27 mouse cellular contexts compared by ENCODE assay signal in the genomic region with DNA sequence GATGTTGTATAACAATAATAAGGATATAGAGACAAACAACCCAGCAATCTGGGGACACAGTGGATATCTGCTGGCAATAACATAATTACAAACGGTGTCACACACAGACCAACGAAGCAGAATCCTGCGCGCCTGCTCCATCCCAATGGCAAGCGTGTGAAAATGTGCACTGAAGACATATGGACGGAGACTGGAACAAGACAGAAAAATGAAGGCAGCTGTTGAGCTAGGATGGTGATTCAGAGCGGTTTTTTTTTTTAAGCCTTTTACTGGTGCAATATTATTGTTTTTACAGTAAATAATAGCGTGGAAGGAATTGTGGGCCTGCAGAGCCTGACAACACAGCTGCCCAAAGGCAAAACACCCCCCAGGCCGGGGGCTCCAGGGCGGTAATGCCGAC. TPM values are rescaled to one million over a fixed set of nuclear protein-coding genes. Genes with fewer than 3 reads are reported as not detected.
DNase-seq lines count a peak whose midpoint lies in the region; ATAC-seq lines count a peak whose summit lies in the region.
"Had no signal": no experiment of that assay in that cellular context is flagged by ENCODE, and none has a peak within 500 bp of the region (broad histone marks: within the 10 kb centered on the region; RNA-seq: fewer than 3 reads in every experiment).

No protein-coding gene starts in this region.

- no peaks in the 10 kb centered on the region for H3K27me3 ChIP-seq in forebrain, embryonic 13.5 days
- H3K27me3 ChIP-seq in forebrain, embryonic 11.5 days (ENCODE audit: control insufficient read depth, insufficient read depth, low read length): no peaks in the 10 kb centered on the region
- H3K27me3 ChIP-seq in hindbrain, embryonic 15.5 days: no peaks in the 10 kb centered on the region
- H3K27me3 ChIP-seq in hindbrain, embryonic 14.5 days (ENCODE audit: control insufficient read depth, insufficient read depth, low read length): no peaks in the 10 kb centered on the region
- H3K27me3 ChIP-seq in forebrain, embryonic 16.5 days (replicated peaks; ENCODE audit: control insufficient read depth, insufficient read depth, low read length): no peaks in the 10 kb centered on the region
- H3K27me3 ChIP-seq: embryonic facial prominence, embryonic 12.5 days; liver, embryonic 12.5 days; midbrain, embryonic 13.5 days had no signal

- peak overlapping the region; percentile 35; the same call in 1 of the 2 replicates for H3K27ac ChIP-seq in forebrain, embryonic 13.5 days
- no peak overlapping the region for H3K27ac ChIP-seq in forebrain, embryonic 11.5 days (ENCODE audit: low read depth, low read length)
- H3K27ac ChIP-seq in hindbrain, embryonic 15.5 days (replicated peaks): 0 out of 2 replicates have a peak overlapping the region, but pooled peaks have one; percentile 3
- H3K27ac ChIP-seq in hindbrain, embryonic 14.5 days: no peak overlapping the region
- H3K27ac ChIP-seq in forebrain, embryonic 16.5 days (ENCODE audit: low read length): peak overlapping the region; percentile 33
- H3K27ac ChIP-seq: embryonic facial prominence, embryonic 12.5 days; layer of hippocampus, adult 2 months; liver, embryonic 12.5 days; midbrain, embryonic 13.5 days had no signal

- ATAC-seq in forebrain, embryonic 13.5 days: no peak
- no peak for ATAC-seq in forebrain, embryonic 11.5 days (replicated peaks; ENCODE audit: low FRiP score)
- ATAC-seq in hindbrain, embryonic 15.5 days (ENCODE audit: low FRiP score, low read depth): no peak
- ATAC-seq in hindbrain, embryonic 14.5 days (ENCODE audit: low FRiP score): no peak
- no peak for ATAC-seq in forebrain, embryonic 16.5 days
- no peak for ATAC-seq in megakaryocyte, adult 5-6 weeks (ENCODE audit: poor library complexity, severe bottlenecking)
- ATAC-seq: activated CD4-positive, CD25-positive, alpha-beta regulatory T cell, adult 4 months; liver, embryonic 12.5 days; liver, postnatal 0 days; midbrain, embryonic 13.5 days had no signal

- H3K4me3 ChIP-seq in forebrain, embryonic 13.5 days: no peak overlapping the region
- H3K4me3 ChIP-seq in forebrain, embryonic 11.5 days (ENCODE audit: low read depth, low read length): no peak overlapping the region
- no peak overlapping the region for H3K4me3 ChIP-seq in hindbrain, embryonic 15.5 days
- no peak overlapping the region for H3K4me3 ChIP-seq in hindbrain, embryonic 14.5 days (replicated peaks; ENCODE audit: low read length)
- no peak overlapping the region for H3K4me3 ChIP-seq in forebrain, embryonic 16.5 days (replicated peaks; ENCODE audit: low read length)
- H3K4me3 ChIP-seq: embryonic facial prominence, embryonic 12.5 days; layer of hippocampus, adult 2 months; liver, embryonic 12.5 days; midbrain, embryonic 13.5 days had no signal

- no peak overlapping the region for H3K9ac ChIP-seq in forebrain, embryonic 13.5 days
- H3K9ac ChIP-seq in forebrain, embryonic 11.5 days (ENCODE audit: low read length): no peak overlapping the region
- no peak overlapping the region for H3K9ac ChIP-seq in hindbrain, embryonic 15.5 days
- H3K9ac ChIP-seq in hindbrain, embryonic 14.5 days: no peak overlapping the region
- H3K9ac ChIP-seq in forebrain, embryonic 16.5 days (replicated peaks; ENCODE audit: low read depth, low read length): peak overlapping the region; percentile 29
- H3K9ac ChIP-seq: embryonic facial prominence, embryonic 12.5 days; liver, embryonic 12.5 days; liver, postnatal 0 days; midbrain, embryonic 13.5 days had no signal

- DNase-seq in forebrain, embryonic 11.5 days (ENCODE audit: low spot score): no peak
- DNase-seq in hindbrain, embryonic 14.5 days (ENCODE audit: low spot score): no peak
- DNase-seq in left cerebral cortex, postnatal 14 days (ENCODE audit: low spot score in 2 of 2): peak; percentile 27 to 56
- no peak for DNase-seq in left cerebral cortex, adult 11 months (ENCODE audit: low spot score)
- DNase-seq: adrenal gland, adult 2 months; cerebellum, adult 11 months; cerebellum, adult 9-11 months; embryo, embryonic 11 days; gastrocnemius, postnatal 14 days; heart, postnatal 14 days; kidney, adult 18-20 months; kidney, postnatal 36 days; left cerebral cortex, postnatal 4 days; liver, postnatal 0 days; lung, postnatal 4 days; thymus, adult 2 months; thymus, postnatal 36 days had no signal

- H3K4me1 ChIP-seq in forebrain, embryonic 13.5 days: no peaks in the 10 kb centered on the region
- H3K4me1 ChIP-seq in forebrain, embryonic 11.5 days (replicated peaks; ENCODE audit: control insufficient read depth, insufficient read depth, low read length): no peaks in the 10 kb centered on the region
- H3K4me1 ChIP-seq in hindbrain, embryonic 15.5 days (replicated peaks): peaks cover 6% of the 10 kb centered on the region; the same call in 1 of the 2 replicates
- H3K4me1 ChIP-seq in hindbrain, embryonic 14.5 days (replicated peaks; ENCODE audit: control insufficient read depth, insufficient read depth, low read length): no peaks in the 10 kb centered on the region; the same call in 1 of the 2 replicates
- peaks cover 7% of the 10 kb centered on the region for H3K4me1 ChIP-seq in forebrain, embryonic 16.5 days (replicated peaks; ENCODE audit: control insufficient read depth, insufficient read depth, low read length)
- H3K4me1 ChIP-seq: embryonic facial prominence, embryonic 12.5 days; midbrain, embryonic 13.5 days had no signal

- peaks cover 12% of the 10 kb centered on the region for H3K36me3 ChIP-seq in forebrain, embryonic 13.5 days (ENCODE audit: poor library complexity, severe bottlenecking)
- H3K36me3 ChIP-seq in forebrain, embryonic 11.5 days (ENCODE audit: control insufficient read depth, insufficient read depth, low read length): no peaks in the 10 kb centered on the region
- no peaks in the 10 kb centered on the region for H3K36me3 ChIP-seq in hindbrain, embryonic 15.5 days
- no peaks in the 10 kb centered on the region for H3K36me3 ChIP-seq in hindbrain, embryonic 14.5 days (replicated peaks; ENCODE audit: control insufficient read depth, insufficient read depth)
- no peaks in the 10 kb centered on the region for H3K36me3 ChIP-seq in forebrain, embryonic 16.5 days (ENCODE audit: control insufficient read depth, insufficient read depth)
- H3K36me3 ChIP-seq: liver, embryonic 12.5 days; midbrain, embryonic 13.5 days had no signal

- intact Hi-C loops in left cerebral cortex, postnatal 14 days (cut with DNase I): no loop called here

- no peak overlapping the region for H3K4me2 ChIP-seq in forebrain, embryonic 13.5 days
- H3K4me2 ChIP-seq in forebrain, embryonic 11.5 days (ENCODE audit: low read depth, low read length, severe bottlenecking): no peak overlapping the region
- no peak overlapping the region for H3K4me2 ChIP-seq in hindbrain, embryonic 15.5 days
- H3K4me2 ChIP-seq in hindbrain, embryonic 14.5 days (replicated peaks): no peak overlapping the region
- H3K4me2 ChIP-seq in forebrain, embryonic 16.5 days (ENCODE audit: low read length): no peak overlapping the region
- H3K4me2 ChIP-seq: embryonic facial prominence, embryonic 12.5 days; liver, embryonic 12.5 days; midbrain, embryonic 13.5 days had no signal

- H3K9me3 ChIP-seq in forebrain, embryonic 13.5 days (replicated peaks): no peaks in the 10 kb centered on the region
- H3K9me3 ChIP-seq in forebrain, embryonic 11.5 days (ENCODE audit: control insufficient read depth, low read length): no peaks in the 10 kb centered on the region
- no peaks in the 10 kb centered on the region for H3K9me3 ChIP-seq in hindbrain, embryonic 15.5 days
- no peaks in the 10 kb centered on the region for H3K9me3 ChIP-seq in hindbrain, embryonic 14.5 days (ENCODE audit: control insufficient read depth, low read length)
- H3K9me3 ChIP-seq in forebrain, embryonic 16.5 days (ENCODE audit: control insufficient read depth, low read length): no peaks in the 10 kb centered on the region
- H3K9me3 ChIP-seq: embryonic facial prominence, embryonic 12.5 days; liver, embryonic 12.5 days; midbrain, embryonic 13.5 days had no signal

- WGBS in forebrain, embryonic 13.5 days: 81% methylated on average over 11 of the region's 11 CpGs
- 88% methylated on average over 11 of the region's 11 CpGs for WGBS in forebrain, embryonic 11.5 days
- 76% methylated on average over 11 of the region's 11 CpGs for WGBS in hindbrain, embryonic 15.5 days
- WGBS in hindbrain, embryonic 14.5 days: 83% methylated on average over 11 of the region's 11 CpGs
- WGBS in forebrain, embryonic 16.5 days: 60% methylated on average over 11 of the region's 11 CpGs

RNA-seq across cellular contexts. Expression of a gene that starts 25.6 kb away (rescaled TPM):
- polyA plus RNA-seq in forebrain, embryonic 13.5 days (2015; fragmentation: Nextera tagmentation; extraction: Ambion mirVana): 31.1 and 34.7 TPM in 2 replicates
- 40.7 and 44.3 TPM in 2 replicates for polyA plus RNA-seq in forebrain, embryonic 11.5 days (2014; fragmentation: Nextera tagmentation; extraction: Ambion mirVana)
- 22.6 and 23.4 TPM in 2 replicates for polyA plus RNA-seq in hindbrain, embryonic 15.5 days (2015; fragmentation: Nextera tagmentation; extraction: Ambion mirVana)
- polyA plus RNA-seq in hindbrain, embryonic 14.5 days (2014; fragmentation: Nextera tagmentation; extraction: Ambion mirVana): 19.8 and 20.0 TPM in 2 replicates
- 10 to 100 TPM; 63.8 to 64.9 TPM for total RNA-seq in left cerebral cortex, postnatal 14 days (2021)
- polyA plus RNA-seq in forebrain, embryonic 16.5 days (2015; fragmentation: Nextera tagmentation; extraction: Ambion mirVana): 21.5 and 29.7 TPM in 2 replicates
- total RNA-seq in megakaryocyte, adult 5-6 weeks (2015): 2.1 and 2.5 TPM in 2 replicates
- total RNA-seq in megakaryocyte, adult 5-6 weeks (2017): 0.49 and 0.95 TPM in 2 replicates
- total RNA-seq: megakaryocyte-erythroid progenitor cell, adult 5-6 weeks had no signal

RNA-seq across cellular contexts. Expression of a gene that starts 30.8 kb away (rescaled TPM):
- polyA plus RNA-seq in forebrain, embryonic 13.5 days (2015; fragmentation: Nextera tagmentation; extraction: Ambion mirVana): 39.0 and 41.3 TPM in 2 replicates
- polyA plus RNA-seq in forebrain, embryonic 11.5 days (2014; fragmentation: Nextera tagmentation; extraction: Ambion mirVana): 50.1 and 51.7 TPM in 2 replicates
- 34.6 and 37.9 TPM in 2 replicates for polyA plus RNA-seq in hindbrain, embryonic 15.5 days (2015; fragmentation: Nextera tagmentation; extraction: Ambion mirVana)
- polyA plus RNA-seq in hindbrain, embryonic 14.5 days (2014; fragmentation: Nextera tagmentation; extraction: Ambion mirVana): 29.2 and 32.6 TPM in 2 replicates
- total RNA-seq in left cerebral cortex, postnatal 14 days (2021): 10 to 100 TPM; 31.6 to 34.7 TPM
- polyA plus RNA-seq in forebrain, embryonic 16.5 days (2015; fragmentation: Nextera tagmentation; extraction: Ambion mirVana): 36.7 and 38.3 TPM in 2 replicates
- total RNA-seq in megakaryocyte, adult 5-6 weeks (2015): 15.3 and 18.4 TPM in 2 replicates
- 11.0 and 20.6 TPM in 2 replicates for total RNA-seq in megakaryocyte, adult 5-6 weeks (2017)

Comparison
In these comparisons a context has a peak if more than half of its experiments do, and no peak if none do; other contexts are left out.
1. H3K27ac ChIP-seq: peak in forebrain, embryonic 13.5 days (single experiment), hindbrain, embryonic 15.5 days (single experiment) and forebrain, embryonic 16.5 days (single experiment); none in forebrain, embryonic 11.5 days (single experiment) and hindbrain, embryonic 14.5 days (single experiment).
2. DNase-seq: peak in left cerebral cortex, postnatal 14 days (2 of 2); none in forebrain, embryonic 11.5 days (single experiment), hindbrain, embryonic 14.5 days (single experiment) and left cerebral cortex, adult 11 months (single experiment).